Mouse (Mus musculus) bone marrow, adult 2 months (tissue): ENCODE data around the gene Pde1a.

Source experiments
- CTCF ChIP-seq: fragments of 200-500 bp; IDR thresholded peaks from 2 replicates; pipeline ENCODE4 v1.5.1; 2011; ENCODE audit warnings: low read length, control low read depth; ENCODE audit not compliant: control insufficient read depth, insufficient read depth
- POLR2A ChIP-seq: fragments of 200-500 bp; IDR thresholded peaks from 2 replicates; pipeline ENCODE4 v1.6.1; 2011; ENCODE audit warnings: low read depth, mild to moderate bottlenecking, control low read depth, low read length, borderline replicate concordance; ENCODE audit not compliant: control insufficient read depth

GRCm38 (mm10) chr2:79798627-79799026 is 330.6 kb downstream of the Pde1a start:
- no peak for TF ChIP-seq CTCF
- no peak for TF ChIP-seq POLR2A
